Mouse (Mus musculus) MEL (cell line): ENCODE measurements at regions not wholly inside any gene's neighbourhood (a gene's known extent, or its start where the extent isn't known, plus 50 kb on each side); places are given as distances from the start of the nearest gene placed in this dataset.

ENCODE experiments used
- DNase-seq: peaks from one replicate; pipeline ENCODE4 v3.0.0; 2011; ENCODE audit warnings: low read depth, low spot score
- H3K27ac ChIP-seq: 2 replicates; pipeline ENCODE4 v1.5.1; 2012; ENCODE audit warnings: low read depth, mild to moderate bottlenecking, control low read depth, low read length, moderate library complexity; ENCODE audit not compliant: control insufficient read depth
- H3K27me3 ChIP-seq, 2 experiments: fragments of 150-350 bp in 1 of 2; sonication (generic) in 1 of 2; 2 replicates each; pipeline ENCODE4 v1.6.1; 2012; ENCODE audit warnings: low read length in 2 of 2, mild to moderate bottlenecking in 2 of 2, improper control_type of control experiment in 1 of 2, moderate library complexity in 1 of 2; ENCODE audit not compliant: insufficient read depth in 2 of 2, control insufficient read depth in 1 of 2
- H3K36me3 ChIP-seq, 2 experiments: 2 replicates each; pipeline ENCODE4 v1.6.1; 2012 to 2014; ENCODE audit warnings: low read length in 2 of 2, improper control_type of control experiment in 1 of 2, inconsistent platforms in 1 of 2, mild to moderate bottlenecking in 1 of 2; ENCODE audit not compliant: insufficient read depth in 2 of 2, control insufficient read depth in 1 of 2
- H3K4me1 ChIP-seq, 2 experiments: fragments of 150-350 bp in 1 of 2; sonication (generic) in 1 of 2; 2 replicates each; pipeline ENCODE4 v1.6.1; 2012; ENCODE audit warnings: low read length in 2 of 2, improper control_type of control experiment in 1 of 2, mild to moderate bottlenecking in 1 of 2; ENCODE audit not compliant: insufficient read depth in 2 of 2, control insufficient read depth in 1 of 2
- H3K4me3 ChIP-seq, 2 experiments: fragments of 150-350 bp in 1 of 2; sonication (generic) in 1 of 2; 2 replicates each; pipeline ENCODE4 v1.5.1; 2012; ENCODE audit warnings: low read depth in 2 of 2, low read length in 2 of 2, mild to moderate bottlenecking in 2 of 2, moderate library complexity in 2 of 2, control low read depth in 1 of 2, improper control_type of control experiment in 1 of 2; ENCODE audit not compliant: control insufficient read depth in 1 of 2, insufficient read depth in 1 of 2
- H3K79me2 ChIP-seq: 2 replicates; pipeline ENCODE4 v1.6.1; 2012; ENCODE audit warnings: mild to moderate bottlenecking, low read length, moderate library complexity; ENCODE audit not compliant: control insufficient read depth, poor library complexity, insufficient read depth
- H3K9ac ChIP-seq: 2 replicates; pipeline ENCODE4 v1.6.1; 2012; ENCODE audit warnings: low read depth, mild to moderate bottlenecking, control low read depth, low read length, moderate library complexity; ENCODE audit not compliant: control insufficient read depth, poor library complexity, severe bottlenecking
- H3K9me3 ChIP-seq: fragments of 150-350 bp; sonication (generic); replicated peaks from 2 replicates; pipeline ENCODE4 v1.6.1; 2012; ENCODE audit warnings: mild to moderate bottlenecking, low read length, improper control_type of control experiment, moderate library complexity; ENCODE audit not compliant: insufficient read depth
- E2F4 ChIP-seq: IDR thresholded peaks from 2 replicates; pipeline ENCODE4 v1.6.1; 2011; ENCODE audit warnings: low read depth, low read length, improper control_type of control experiment, borderline replicate concordance
- JUND ChIP-seq: IDR thresholded peaks from 2 replicates; pipeline ENCODE4 v1.6.1; 2011; ENCODE audit warnings: low read depth, mild to moderate bottlenecking, improper control_type of control experiment, low read length
- KAT2A ChIP-seq: conservative IDR thresholded peaks from 2 replicates; pipeline ENCODE4 v1.6.1; 2012; ENCODE audit warnings: low read depth, low read length, improper control_type of control experiment, inconsistent platforms
- MAFK ChIP-seq: IDR thresholded peaks from 2 replicates; pipeline ENCODE4 v1.6.1; 2011; ENCODE audit warnings: low read depth, mild to moderate bottlenecking, low read length, improper control_type of control experiment, borderline replicate concordance
- MEF2A ChIP-seq: IDR thresholded peaks from 2 replicates; pipeline ENCODE4 v1.6.1; 2014; ENCODE audit warnings: low read depth, mild to moderate bottlenecking, inconsistent platforms, low read length, improper control_type of control experiment; ENCODE audit not compliant: poor library complexity, insufficient replicate concordance, severe bottlenecking; ENCODE audit errors: extremely low read depth
- MXI1 ChIP-seq: IDR thresholded peaks from 2 replicates; pipeline ENCODE4 v1.6.1; 2011; ENCODE audit warnings: mild to moderate bottlenecking, low read depth, low read length, improper control_type of control experiment
- MYB ChIP-seq: IDR thresholded peaks from 2 replicates; pipeline ENCODE4 v1.6.1; 2011; ENCODE audit warnings: mild to moderate bottlenecking, low read depth, low read length, improper control_type of control experiment
- MYC ChIP-seq: IDR thresholded peaks from 2 replicates; pipeline ENCODE4 v1.6.1; 2011; ENCODE audit warnings: low read depth, mild to moderate bottlenecking, low read length, improper control_type of control experiment, moderate library complexity
- SIN3A ChIP-seq: IDR thresholded peaks from 2 replicates; pipeline ENCODE4 v1.6.1; 2012; ENCODE audit warnings: low read length, improper control_type of control experiment, inconsistent platforms
- TAL1 ChIP-seq: IDR thresholded peaks from 2 replicates; pipeline ENCODE4 v1.6.1; 2012; ENCODE audit warnings: mild to moderate bottlenecking, inconsistent platforms, low read length, moderate library complexity, mixed read lengths
- TBP ChIP-seq: IDR thresholded peaks from 2 replicates; pipeline ENCODE4 v1.8.0; 2011; ENCODE audit warnings: low read depth, low read length, improper control_type of control experiment
- USF1 ChIP-seq: IDR thresholded peaks from 2 replicates; pipeline ENCODE4 v1.6.1; 2014; ENCODE audit warnings: low read depth, mild to moderate bottlenecking, inconsistent platforms, low read length, improper control_type of control experiment, moderate library complexity
- ZC3H11A ChIP-seq: IDR thresholded peaks from 2 replicates; pipeline ENCODE4 v1.6.1; 2012; ENCODE audit warnings: low read depth, mild to moderate bottlenecking, inconsistent platforms, low read length, improper control_type of control experiment

GRCm38 (mm10) chr1:189142551-189142950 is 134.9 kb upstream of the Kctd3 start:
- Histone ChIP-seq H3K4me3 (no peak overlapping the region), H3K79me2 (no peaks in the 10 kb centered on the region), H3K27ac (no peak overlapping the region), H3K9me3 (no peaks in the 10 kb centered on the region; the same call in 1 of the 2 replicates), H3K9ac (no peak overlapping the region), H3K27me3 (no peaks in the 10 kb centered on the region), H3K36me3 (no peaks in the 10 kb centered on the region), H3K4me1 (no peaks in the 10 kb centered on the region)
- no peak for DNase-seq
- no peak for TF ChIP-seq JUND
- TF ChIP-seq MAFK = no peak
- no peak for TF ChIP-seq MEF2A
- no peak for TF ChIP-seq MYC
- no peak for TF ChIP-seq TAL1
- TF ChIP-seq ZC3H11A = no peak
- TF ChIP-seq E2F4 = no peak
- no peak for TF ChIP-seq TBP
- no peak for TF ChIP-seq KAT2A
- no peak for TF ChIP-seq USF1
- no peak for TF ChIP-seq MXI1
- no peak for TF ChIP-seq MYB

- DNase-seq = no peak
- no peak overlapping the region for H3K4me3 ChIP-seq
- no peak overlapping the region for H3K27ac ChIP-seq
- H3K79me2 ChIP-seq = no peaks in the 10 kb centered on the region
- no peaks in the 10 kb centered on the region for H3K4me1 ChIP-seq
- no peak overlapping the region for H3K9ac ChIP-seq
- no peaks in the 10 kb centered on the region for H3K36me3 ChIP-seq
- no peak for TF ChIP-seq SIN3A
- H3K9me3 ChIP-seq = no peaks in the 10 kb centered on the region; the same call in 1 of the 2 replicates
- H3K27me3 ChIP-seq = no peaks in the 10 kb centered on the region
Measured at GRCm38 (mm10) chr1:189141694-189142093, 134.1 kb upstream of the Kctd3 start.

- H3K79me2 ChIP-seq = no peaks in the 10 kb centered on the region
- H3K9me3 ChIP-seq = no peaks in the 10 kb centered on the region; the same call in 1 of the 2 replicates
- no peak overlapping the region for H3K9ac ChIP-seq
- no peak overlapping the region for H3K27ac ChIP-seq
- no peaks in the 10 kb centered on the region for H3K36me3 ChIP-seq
- no peaks in the 10 kb centered on the region for H3K4me1 ChIP-seq
- no peak overlapping the region for H3K4me3 ChIP-seq
- DNase-seq = no peak
- TF ChIP-seq MYC (no peak), E2F4 (no peak)
- no peaks in the 10 kb centered on the region for H3K27me3 ChIP-seq
Measured at GRCm38 (mm10) chr1:189136731-189137385, 129.2 kb upstream of the Kctd3 start.
